In genomic region chr5:67139052-67140015, GRCm38 (mm10) we compare ENCODE assay signal across 14 mouse cellular contexts. TPM values are rescaled to one million over a fixed set of nuclear protein-coding genes. Genes with fewer than 3 reads are reported as not detected.
DNase-seq lines count a peak whose midpoint lies in the region; ATAC-seq lines count a peak whose summit lies in the region.
"Had no signal": no experiment of that assay in that cellular context is flagged by ENCODE, and none has a peak within 500 bp of the region (broad histone marks: within the 10 kb centered on the region; RNA-seq: fewer than 3 reads in every experiment).

No protein-coding gene starts in this region.

- WGBS in forebrain, embryonic 14.5 days: 26% methylated on average over 25 of the region's 25 CpGs
- 35% methylated on average over 25 of the region's 25 CpGs for WGBS in midbrain, embryonic 10.5 days
- 28% methylated on average over 25 of the region's 25 CpGs for WGBS in neural tube, embryonic 15.5 days

- H3K4me2 ChIP-seq in forebrain, embryonic 14.5 days (ENCODE audit: low read length): peak overlapping the region; percentile 28
- H3K4me2 ChIP-seq in neural tube, embryonic 15.5 days: peak overlapping the region; percentile 32

- DNase-seq in adrenal gland, adult 2 months: peak; percentile 4
- no peak for DNase-seq in adrenal gland, postnatal 4 days (ENCODE audit: low spot score in 2 of 2)
- DNase-seq in forebrain, embryonic 14.5 days (ENCODE audit: low spot score): peak; percentile 33
- peak; percentile 32 for DNase-seq in midbrain, embryonic 10.5 days (ENCODE audit: low spot score)
- no peak for DNase-seq in heart, adult 8-10 months (ENCODE audit: low spot score)
- DNase-seq: left cerebral cortex, postnatal 4 days; liver, postnatal 0 days; right cerebral cortex, adult 18-20 months had no signal

- no peak overlapping the region for H3K27ac ChIP-seq in forebrain, embryonic 14.5 days (ENCODE audit: low read depth, low read length)
- H3K27ac ChIP-seq in midbrain, embryonic 10.5 days (replicated peaks): no peak overlapping the region
- no peak overlapping the region for H3K27ac ChIP-seq in neural tube, embryonic 15.5 days (replicated peaks)
- H3K27ac ChIP-seq: heart, embryonic 10.5 days had no signal

- peak; percentile 32; the same call in 1 of the 2 replicates for ATAC-seq in forebrain, embryonic 14.5 days
- no peak for ATAC-seq in neural tube, embryonic 15.5 days (ENCODE audit: low FRiP score)
- ATAC-seq in CD4-positive, CD25-positive, alpha-beta regulatory T cell, adult 4 months: no peak
- ATAC-seq in monocyte, adult 5-6 weeks (replicated peaks; ENCODE audit: insufficient number of reproducible peaks, low FRiP score, low TSS enrichment, poor library complexity, severe bottlenecking): no peak
- ATAC-seq: liver, postnatal 0 days had no signal

- 0 out of 2 replicates have a peak, but pooled peaks cover 2% of the 10 kb centered on the region for H3K27me3 ChIP-seq in forebrain, embryonic 14.5 days (replicated peaks; ENCODE audit: control insufficient read depth, insufficient read depth, low read length)
- peaks cover 46% of the 10 kb centered on the region for H3K27me3 ChIP-seq in midbrain, embryonic 10.5 days (ENCODE audit: low read depth, poor library complexity, severe bottlenecking)
- H3K27me3 ChIP-seq in neural tube, embryonic 15.5 days (replicated peaks): peaks cover 3% of the 10 kb centered on the region; the same call in 1 of the 2 replicates

- H3K4me3 ChIP-seq in forebrain, embryonic 14.5 days (ENCODE audit: low read depth, low read length): no peak overlapping the region
- H3K4me3 ChIP-seq in midbrain, embryonic 10.5 days: peak overlapping the region; percentile 11; the same call in 1 of the 2 replicates
- H3K4me3 ChIP-seq in neural tube, embryonic 15.5 days (replicated peaks): no peak overlapping the region
- H3K4me3 ChIP-seq: heart, embryonic 10.5 days had no signal

- peaks cover 11% of the 10 kb centered on the region for H3K4me1 ChIP-seq in forebrain, embryonic 14.5 days (ENCODE audit: control insufficient read depth, insufficient read depth, low read length)
- H3K4me1 ChIP-seq in midbrain, embryonic 10.5 days: peaks cover 20% of the 10 kb centered on the region
- peaks cover 20% of the 10 kb centered on the region for H3K4me1 ChIP-seq in neural tube, embryonic 15.5 days
- H3K4me1 ChIP-seq: heart, embryonic 10.5 days had no signal

- H3K36me3 ChIP-seq in forebrain, embryonic 14.5 days (ENCODE audit: control insufficient read depth, insufficient read depth, low read length): no peaks in the 10 kb centered on the region
- no peaks in the 10 kb centered on the region for H3K36me3 ChIP-seq in midbrain, embryonic 10.5 days
- H3K36me3 ChIP-seq in neural tube, embryonic 15.5 days: no peaks in the 10 kb centered on the region
- H3K36me3 ChIP-seq: heart, embryonic 10.5 days had no signal

- no peaks in the 10 kb centered on the region for H3K9me3 ChIP-seq in forebrain, embryonic 14.5 days (replicated peaks; ENCODE audit: control insufficient read depth, low read length)
- no peaks in the 10 kb centered on the region for H3K9me3 ChIP-seq in midbrain, embryonic 10.5 days (replicated peaks)
- no peaks in the 10 kb centered on the region for H3K9me3 ChIP-seq in neural tube, embryonic 15.5 days (replicated peaks)
- H3K9me3 ChIP-seq: heart, embryonic 10.5 days had no signal

- H3K9ac ChIP-seq in forebrain, embryonic 14.5 days (ENCODE audit: low read length): no peak overlapping the region
- H3K9ac ChIP-seq in neural tube, embryonic 15.5 days (replicated peaks): no peak overlapping the region
- H3K9ac ChIP-seq: liver, postnatal 0 days had no signal

RNA-seq across cellular contexts. Expression of gene Phox2b, which starts 40.2 kb away (rescaled TPM):
- total RNA-seq in adrenal gland, adult 2 months (2021): 10 to 100 TPM; 13.1 to 21.4 TPM
- 18.8 and 20.3 TPM in 2 replicates for polyA plus RNA-seq in adrenal gland, adult 2 months (2012; rRNA removed)
- total RNA-seq in adrenal gland, postnatal 4 days (2021): 10 to 100 TPM; 31.3 to 36.3 TPM
- polyA plus RNA-seq in forebrain, embryonic 14.5 days (2014; fragmentation: Nextera tagmentation; extraction: Ambion mirVana): not detected in 2 replicates
- 3.3 and 4.5 TPM in 2 replicates for polyA plus RNA-seq in midbrain, embryonic 10.5 days (2016; fragmentation: Nextera tagmentation; extraction: Ambion mirVana)
- polyA plus RNA-seq in neural tube, embryonic 15.5 days (2015; fragmentation: Nextera tagmentation; extraction: Ambion mirVana): 2.6 and 3.6 TPM in 2 replicates
- polyA plus RNA-seq in CD4-positive, CD25-positive, alpha-beta regulatory T cell, adult 4 months (2017; shearing (Covaris generic)): under 1 TPM in 1 of 2 experiments, not detected in 1; 0.20 TPM
- not detected for total RNA-seq in heart, adult 8-10 months (2022)
- not detected in 3 replicates for total RNA-seq in monocyte, adult 5-6 weeks (2017)
- total RNA-seq: layer of hippocampus, adult 18-20 months; left cerebral cortex, postnatal 4 days had no signal
- polyA plus RNA-seq: cortical plate, adult 2 months; liver, postnatal 0 days had no signal

Comparison
In these comparisons a context has a peak if more than half of its experiments do, and no peak if none do; other contexts are left out.
1. DNase-seq: peak in adrenal gland, adult 2 months (single experiment), forebrain, embryonic 14.5 days (single experiment) and midbrain, embryonic 10.5 days (single experiment); none in adrenal gland, postnatal 4 days (0 of 2) and heart, adult 8-10 months (single experiment).